Mouse (Mus musculus) myocyte (in vitro differentiated cells): ENCODE measurements at regions not wholly inside any gene's neighbourhood (a gene's known extent, or its start where the extent isn't known, plus 50 kb on each side); places are given as distances from the start of the nearest gene placed in this dataset.

Experiments
- CEBPB ChIP-seq: IDR thresholded peaks from 2 replicates; pipeline ENCODE4 v1.6.1; 2011; ENCODE audit warnings: mild to moderate bottlenecking, moderate library complexity; ENCODE audit not compliant: poor library complexity, insufficient read depth, severe bottlenecking
- E2F4 ChIP-seq: IDR thresholded peaks from one replicate; pipeline ENCODE4 v1.6.1; 2011; ENCODE audit warnings: mild to moderate bottlenecking, control low read depth, moderate library complexity; ENCODE audit not compliant: insufficient read depth
- MAX ChIP-seq: IDR thresholded peaks from one replicate; pipeline ENCODE4 v1.6.1; 2011; ENCODE audit warnings: low read depth, mild to moderate bottlenecking, control low read depth
- MYOG ChIP-seq, 3 experiments: IDR thresholded peaks; one replicate each; pipeline ENCODE4 v1.6.1; 2011; ENCODE audit warnings: control low read depth in 2 of 3, low read depth in 2 of 3, mild to moderate bottlenecking in 2 of 3; ENCODE audit not compliant: insufficient read length in 2 of 3, control insufficient read depth in 1 of 3, insufficient read depth in 1 of 3
- POLR2A ChIP-seq: IDR thresholded peaks from one replicate; pipeline ENCODE4 v1.6.1; 2011; ENCODE audit warnings: low read depth, mild to moderate bottlenecking, control low read depth, moderate library complexity; ENCODE audit not compliant: insufficient read length
- POLR2AphosphoS2 ChIP-seq: IDR thresholded peaks from one replicate; pipeline ENCODE4 v1.6.1; 2011; ENCODE audit warnings: low read depth, control low read depth; ENCODE audit not compliant: insufficient read length
- SRF ChIP-seq: IDR thresholded peaks from one replicate; pipeline ENCODE4 v1.6.1; 2011; ENCODE audit warnings: low read depth; ENCODE audit not compliant: control insufficient read depth, insufficient read length
- USF1 ChIP-seq: IDR thresholded peaks from one replicate; pipeline ENCODE4 v1.6.1; 2011; ENCODE audit warnings: low read depth, mild to moderate bottlenecking, control low read depth, moderate library complexity

GRCm38 (mm10) chr8:6644396-6644795 lies 1539.2 kb upstream of the Slc10a2 start:
- TF ChIP-seq MAX (no peak), POLR2A (no peak), POLR2AphosphoS2 (no peak), MYOG (IDR thresholded peaks at IDR 0.05; ENCODE audit: control insufficient read depth in 1 of 3, insufficient read depth in 1 of 3, insufficient read length in 2 of 3, low read depth in 2 of 3) (no peak), SRF (no peak), CEBPB (no peak), USF1 (no peak), E2F4 (no peak)
